Mouse (Mus musculus) ES-CJ7 (cell line): Measurements from ENCODE around the gene Ttll3.

Source experiments
- DNase-seq: peaks from one replicate; pipeline ENCODE4 v3.0.0; 2011; ENCODE audit warnings: low read depth, low spot score

Ttll3 gene

GRCm38 (mm10) chr6:113388960-113389359 lies at the start of gene Ttll3:
Gene Ttll3 (plus strand): TSS chr6:113389260.
- DNase-seq = no peak

- DNase-seq = no peak
These were observed 47.5 kb upstream of the Ttll3 start for GRCm38 (mm10) chr6:113341574-113341973.

- no peak for DNase-seq
These were observed 46.8 kb upstream of the Ttll3 start for GRCm38 (mm10) chr6:113342297-113342696.

GRCm38 (mm10) chr6:113343177-113344092 lies 45.6 kb upstream of the Ttll3 start, which contains the start of gene Camk1:
Gene Camk1 (minus strand): TSS chr6:113343984.
- peak; percentile 43 for DNase-seq

- DNase-seq = no peak
These were observed 44.7 kb upstream of the Ttll3 start for GRCm38 (mm10) chr6:113344321-113344720.

- peak; percentile 55 for DNase-seq
These were observed 42.2 kb upstream of the Ttll3 start for GRCm38 (mm10) chr6:113346897-113347296.

GRCm38 (mm10) chr6:113350538-113350937 lies 38.5 kb upstream of the Ttll3 start:
- peak; percentile 83 for DNase-seq

GRCm38 (mm10) chr6:113351161-113351560 lies 37.9 kb upstream of the Ttll3 start:
- DNase-seq = peak; percentile 77

- no peak for DNase-seq
These were observed 37.4 kb upstream of the Ttll3 start for GRCm38 (mm10) chr6:113351653-113352052.

GRCm38 (mm10) chr6:113352820-113353219 lies 36.2 kb upstream of the Ttll3 start:
- no peak for DNase-seq

GRCm38 (mm10) chr6:113353696-113354095 lies 35.4 kb upstream of the Ttll3 start:
- DNase-seq = no peak

- DNase-seq = peak; percentile 75
These were observed 27.6 kb upstream of the Ttll3 start for GRCm38 (mm10) chr6:113361476-113361875.

- no peak for DNase-seq
These were observed 26.8 kb upstream of the Ttll3 start for GRCm38 (mm10) chr6:113362241-113362640.

GRCm38 (mm10) chr6:113364518-113365135 lies 24.4 kb upstream of the Ttll3 start:
- peak; percentile 71 for DNase-seq

- DNase-seq = peak; percentile 65
These were observed 22.4 kb upstream of the Ttll3 start for GRCm38 (mm10) chr6:113366639-113367038.

GRCm38 (mm10) chr6:113367574-113367973 lies 21.5 kb upstream of the Ttll3 start:
- no peak for DNase-seq

- peak; percentile 90 for DNase-seq
These were observed 20.9 kb upstream of the Ttll3 start for GRCm38 (mm10) chr6:113368124-113368523.

- no peak for DNase-seq
These were observed 20.5 kb upstream of the Ttll3 start for GRCm38 (mm10) chr6:113368577-113368976.

GRCm38 (mm10) chr6:113370194-113370929 lies 18.7 kb upstream of the Ttll3 start:
- no peak for DNase-seq

- DNase-seq = no peak
These were observed 15.6 kb upstream of the Ttll3 start for GRCm38 (mm10) chr6:113373491-113373890.

GRCm38 (mm10) chr6:113377172-113377495 lies 11.9 kb upstream of the Ttll3 start:
- DNase-seq = no peak
